Mouse (Mus musculus) erythroblast, embryonic 14.5 days (primary cell): ENCODE data around the gene Mthfd1. TPM values are rescaled to one million over a fixed set of nuclear protein-coding genes. Genes with fewer than 3 reads are reported as not detected.

Experiments
- H3K27me3 ChIP-seq: 2 replicates; pipeline ENCODE4 v1.6.1; 2012; ENCODE audit warnings: inconsistent platforms; ENCODE audit not compliant: control insufficient read depth
- H3K36me3 ChIP-seq: 2 replicates; pipeline ENCODE4 v1.6.1; 2012; ENCODE audit warnings: mild to moderate bottlenecking, inconsistent platforms; ENCODE audit not compliant: control insufficient read depth
- H3K4me1 ChIP-seq: 2 replicates; pipeline ENCODE4 v1.6.1; 2012; ENCODE audit warnings: inconsistent platforms; ENCODE audit not compliant: control insufficient read depth
- H3K4me3 ChIP-seq: replicated peaks from 2 replicates; pipeline ENCODE3; 2012; ENCODE audit warnings: moderate library complexity, mild to moderate bottlenecking, inconsistent platforms
- H3K9me3 ChIP-seq: 2 replicates; pipeline ENCODE4 v1.6.1; 2012; ENCODE audit warnings: low read length, inconsistent platforms, mixed read lengths; ENCODE audit not compliant: control insufficient read depth
- GATA1 ChIP-seq: IDR thresholded peaks from 2 replicates; pipeline ENCODE4 v1.6.1; 2012; ENCODE audit warnings: low read length, inconsistent platforms, mixed read lengths
- TAL1 ChIP-seq: IDR thresholded peaks from 3 replicates; pipeline ENCODE4 v1.6.1; 2012; ENCODE audit warnings: low read length, inconsistent platforms, mixed read lengths
- polyA plus RNA-seq: library from polyadenylated mRNA; stranded (reverse); fragments of >175 nt; gene quantifications from 2 replicates; pipeline ENCODE4 v1.2.3, GENCODE M21; 2012

Gene Mthfd1
- polyA plus RNA-seq, 1 experiment: 6.5 TPM

- Histone ChIP-seq H3K4me1 (no peaks in the 10 kb centered on the region; the same call in 1 of the 2 replicates), H3K36me3 (peaks cover 77% of the 10 kb centered on the region), H3K4me3 (no peak overlapping the region), H3K9me3 (no peaks in the 10 kb centered on the region), H3K27me3 (no peaks in the 10 kb centered on the region)
- TF ChIP-seq GATA1: no peak
- TF ChIP-seq TAL1: no peak
These were observed 16.4 kb downstream of the Mthfd1 start for GRCm38 (mm10) chr12:76271516-76271915.

GRCm38 (mm10) chr12:76272610-76273524 is 17.8 kb downstream of the Mthfd1 start:
- TF ChIP-seq TAL1 (no peak), GATA1 (no peak)
- Histone ChIP-seq H3K27me3 (no peaks in the 10 kb centered on the region), H3K4me3 (no peak overlapping the region), H3K36me3 (peaks cover 80% of the 10 kb centered on the region), H3K9me3 (no peaks in the 10 kb centered on the region), H3K4me1 (no peaks in the 10 kb centered on the region; the same call in 1 of the 2 replicates)

DNA sequence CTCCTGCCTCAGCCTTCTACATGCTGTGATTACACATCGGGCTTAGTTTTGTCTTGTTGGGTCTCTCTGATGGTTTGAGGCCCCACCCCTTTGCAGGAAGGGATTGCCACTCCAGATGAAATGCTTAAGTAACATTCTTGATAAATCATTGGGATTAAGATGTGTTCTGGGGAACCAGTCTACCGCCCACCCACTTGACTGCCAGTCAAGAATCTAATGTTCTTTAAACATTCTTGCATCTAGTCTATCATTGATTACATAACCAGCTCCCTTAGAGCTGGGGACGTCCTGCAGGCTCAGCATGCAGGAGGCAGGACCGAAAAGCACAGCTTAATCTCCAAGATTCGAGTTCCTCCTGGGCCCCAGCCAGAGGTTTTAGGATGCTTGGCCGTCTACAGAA is 23.1 kb downstream of the Mthfd1 start:
- Histone ChIP-seq H3K27me3 (no peaks in the 10 kb centered on the region), H3K36me3 (peaks cover 93% of the 10 kb centered on the region), H3K4me1 (no peaks in the 10 kb centered on the region; the same call in 1 of the 2 replicates), H3K9me3 (no peaks in the 10 kb centered on the region), H3K4me3 (no peak overlapping the region)
- TF ChIP-seq TAL1 (no peak), GATA1 (no peak)

DNA sequence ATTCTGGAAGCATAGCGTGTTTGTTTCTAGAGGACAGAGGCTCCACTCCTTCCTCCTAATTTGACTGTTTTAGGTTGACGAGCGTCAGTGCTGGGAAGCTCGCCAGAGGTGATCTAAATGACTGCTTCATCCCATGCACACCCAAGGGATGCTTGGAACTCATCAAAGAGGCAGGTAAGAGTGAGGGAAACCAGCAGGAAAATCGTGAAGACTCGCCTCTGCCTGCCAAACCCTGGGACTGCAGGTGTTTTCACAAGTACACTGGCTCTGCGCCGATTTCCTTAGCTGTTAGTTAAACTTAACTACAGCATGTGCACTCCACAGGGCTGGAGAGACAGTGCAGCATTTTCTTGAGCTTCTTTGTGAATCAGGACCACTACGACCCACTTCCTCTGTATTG is 25.5 kb downstream of the Mthfd1 start:
- Histone ChIP-seq H3K9me3 (no peaks in the 10 kb centered on the region), H3K27me3 (no peaks in the 10 kb centered on the region), H3K4me1 (no peaks in the 10 kb centered on the region), H3K36me3 (peaks cover 96% of the 10 kb centered on the region), H3K4me3 (no peak overlapping the region)
- TF ChIP-seq GATA1 (no peak), TAL1 (no peak)

DNA sequence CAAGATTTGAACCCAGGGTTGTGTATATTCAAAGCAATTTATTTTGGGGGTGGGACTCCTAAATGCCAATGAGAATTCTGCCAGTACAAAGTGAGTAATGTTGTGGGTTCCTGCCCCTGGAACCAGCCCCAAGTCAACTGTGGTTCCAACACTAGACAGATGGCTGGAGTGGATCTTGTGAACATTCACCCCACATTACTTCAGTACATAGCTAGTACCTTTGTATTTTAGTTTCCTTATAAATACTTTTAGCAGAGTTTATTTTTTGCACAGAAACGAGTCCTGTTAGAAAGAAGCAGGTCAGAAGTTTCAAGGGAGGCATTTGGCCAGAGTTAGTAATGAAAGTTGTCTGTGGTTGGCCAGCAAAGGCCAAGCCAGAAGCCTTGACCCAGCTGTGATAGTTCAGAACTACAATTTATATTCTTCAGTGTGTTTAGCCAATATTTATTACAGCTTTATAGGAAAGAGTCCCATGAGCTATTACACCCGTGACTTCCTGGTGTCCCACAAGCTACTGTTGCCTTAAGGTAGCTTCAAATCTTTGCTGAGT is 26.1 kb downstream of the Mthfd1 start:
- TF ChIP-seq TAL1 (no peak), GATA1 (no peak)
- Histone ChIP-seq H3K36me3 (peaks cover 97% of the 10 kb centered on the region), H3K9me3 (no peaks in the 10 kb centered on the region), H3K27me3 (no peaks in the 10 kb centered on the region), H3K4me3 (no peak overlapping the region), H3K4me1 (no peaks in the 10 kb centered on the region)

- H3K36me3 ChIP-seq: peaks cover 92% of the 10 kb centered on the region
- TF ChIP-seq TAL1 (no peak), GATA1 (no peak)
- H3K4me1 ChIP-seq: no peaks in the 10 kb centered on the region
- H3K27me3 ChIP-seq: no peaks in the 10 kb centered on the region
- no peak overlapping the region for H3K4me3 ChIP-seq
- H3K9me3 ChIP-seq: no peaks in the 10 kb centered on the region
These were observed 27.0 kb downstream of the Mthfd1 start for GRCm38 (mm10) chr12:76282132-76282531.

GRCm38 (mm10) chr12:76282532-76283173 is 27.6 kb downstream of the Mthfd1 start:
- no peaks in the 10 kb centered on the region for H3K27me3 ChIP-seq
- no peak overlapping the region for H3K4me3 ChIP-seq
- peaks cover 92% of the 10 kb centered on the region for H3K36me3 ChIP-seq
- H3K4me1 ChIP-seq: no peaks in the 10 kb centered on the region
- no peak for TF ChIP-seq GATA1
- no peaks in the 10 kb centered on the region for H3K9me3 ChIP-seq

GRCm38 (mm10) chr12:76285418-76285817 is 30.3 kb downstream of the Mthfd1 start:
- H3K4me1 ChIP-seq: no peaks in the 10 kb centered on the region
- peaks cover 89% of the 10 kb centered on the region for H3K36me3 ChIP-seq
- no peaks in the 10 kb centered on the region for H3K9me3 ChIP-seq
- no peaks in the 10 kb centered on the region for H3K27me3 ChIP-seq
- H3K4me3 ChIP-seq: no peak overlapping the region
- TF ChIP-seq TAL1: no peak

GRCm38 (mm10) chr12:76287986-76288385 is 32.9 kb downstream of the Mthfd1 start:
- Histone ChIP-seq H3K4me3 (no peak overlapping the region), H3K9me3 (no peaks in the 10 kb centered on the region), H3K4me1 (no peaks in the 10 kb centered on the region), H3K27me3 (no peaks in the 10 kb centered on the region), H3K36me3 (peaks cover 89% of the 10 kb centered on the region)
- TF ChIP-seq GATA1 (no peak), TAL1 (no peak)
